Mouse (Mus musculus) G1E (cell line): ENCODE data around the gene Tcf25. TPM values are rescaled to one million over a fixed set of nuclear protein-coding genes. Genes with fewer than 3 reads are reported as not detected.

Experiments used
- ATAC-seq: 2 replicates; pipeline ENCODE4 v1.8.0; 2016; ENCODE audit warnings: mild to moderate bottlenecking; ENCODE audit not compliant: insufficient number of reproducible peaks, poor library complexity, low FRiP score, severe bottlenecking; ENCODE audit errors: extremely low read depth
- DNase-seq: peaks from one replicate; pipeline ENCODE4 v3.0.0; 2012; ENCODE audit warnings: low spot score
- H3K27me3 ChIP-seq: 2 replicates; pipeline ENCODE4 v1.6.1; 2012; ENCODE audit warnings: mild to moderate bottlenecking, low read length, inconsistent platforms; ENCODE audit not compliant: insufficient read depth
- H3K36me3 ChIP-seq: replicated peaks from 2 replicates; pipeline ENCODE3; 2012; ENCODE audit warnings: mild to moderate bottlenecking, inconsistent platforms
- H3K4me1 ChIP-seq: 2 replicates; pipeline ENCODE4 v1.6.1; 2012; ENCODE audit warnings: low read depth, low read length, inconsistent platforms, mixed read lengths; ENCODE audit not compliant: insufficient read depth
- H3K4me3 ChIP-seq: 2 replicates; pipeline ENCODE4 v1.5.1; 2012; ENCODE audit warnings: low read depth, mild to moderate bottlenecking, inconsistent platforms, low read length, moderate library complexity, mixed read lengths
- H3K9me3 ChIP-seq: replicated peaks from 2 replicates; pipeline ENCODE4 v1.6.1; 2012; ENCODE audit warnings: inconsistent platforms
- CTCF ChIP-seq: IDR thresholded peaks from 2 replicates; pipeline ENCODE4 v1.5.1; 2012; ENCODE audit warnings: low read depth, low read length, inconsistent platforms, mixed read lengths
- GATA1 ChIP-seq: IDR thresholded peaks from 2 replicates; pipeline ENCODE4 v1.6.1; 2012; ENCODE audit warnings: borderline replicate concordance, low read length, inconsistent platforms, mixed read lengths
- GATA2 ChIP-seq: IDR thresholded peaks from 2 replicates; pipeline ENCODE4 v1.6.1; 2012; ENCODE audit warnings: low read depth, low read length, inconsistent platforms, borderline replicate concordance
- POLR2AphosphoS5 ChIP-seq: IDR thresholded peaks from 2 replicates; pipeline ENCODE4 v1.6.1; 2012; ENCODE audit warnings: low read depth, low read length, inconsistent platforms; ENCODE audit not compliant: insufficient replicate concordance
- TAL1 ChIP-seq: conservative IDR thresholded peaks from 2 replicates; pipeline ENCODE4 v1.6.1; 2012; ENCODE audit warnings: low read depth, low read length, inconsistent platforms, mixed read lengths
- polyA plus RNA-seq: library from polyadenylated mRNA; stranded (reverse); fragments of >175 nt; gene quantifications from 2 replicates; pipeline ENCODE4 v1.2.3, GENCODE M21; 2012
- total RNA-seq, 2 experiments: library from RNA; stranded (forward) in 1 of 2; stranded (reverse) in 1 of 2; fragments of 200-1000 nt in 1 of 2; fragments of >200 nt in 1 of 2; fragmentation: Nextera tagmentation in 1 of 2; gene quantifications; 2 replicates each; pipeline ENCODE4 v1.2.3; 2014 to 2017

Tcf25 gene
- total and polyA plus RNA-seq, 3 experiments = 91.6 to 125 (median 123) TPM

DNA sequence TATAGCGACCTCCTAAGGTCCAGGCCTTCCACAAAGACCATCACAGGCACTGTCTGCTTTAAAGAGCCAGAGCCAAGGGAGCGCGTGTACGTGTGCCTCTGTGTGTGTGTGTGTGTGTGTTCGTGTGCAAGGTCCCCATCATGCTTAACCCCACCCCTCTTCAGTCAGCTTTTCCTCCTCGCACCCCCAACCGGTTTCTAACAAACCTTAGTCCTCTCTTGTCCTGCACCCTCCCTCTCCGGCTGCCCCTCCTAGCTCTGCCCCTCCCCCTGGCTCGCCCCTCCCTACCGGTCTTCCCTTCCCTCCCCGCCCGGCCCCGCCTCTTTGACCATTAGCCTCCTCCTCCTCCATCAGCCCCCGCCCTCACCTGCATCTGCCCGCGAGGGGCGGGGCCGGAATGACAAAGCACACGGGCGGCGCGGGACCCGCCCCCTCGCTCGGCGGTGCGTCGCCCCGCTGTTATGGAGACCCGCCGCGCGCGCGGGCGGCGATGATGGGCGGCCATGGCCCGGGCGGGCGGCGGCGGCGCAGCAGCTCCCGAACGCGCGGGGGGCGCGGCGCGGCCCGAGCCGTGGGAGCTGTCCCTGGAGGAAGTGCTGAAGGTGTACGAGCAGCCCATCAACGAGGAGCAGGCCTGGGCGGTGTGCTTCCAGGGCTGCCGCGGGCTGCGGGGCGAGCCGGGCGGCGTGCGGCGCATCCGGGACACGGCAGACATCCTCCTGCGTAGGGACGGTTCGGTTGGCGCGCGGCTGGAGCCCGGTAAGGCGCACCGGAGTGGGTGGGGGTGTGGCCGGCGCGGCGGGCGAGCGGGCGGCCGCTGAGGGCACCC, 41.1 kb upstream of the Tcf25 start, which contains the start of gene Spire2:
Gene Spire2, plus strand, starts transcription at position 452 of the 829 bp plus-strand sequence.
- no peaks in the 10 kb centered on the region for H3K9me3 ChIP-seq
- H3K36me3 ChIP-seq = no peaks in the 10 kb centered on the region
- H3K4me3 ChIP-seq = peak within 1 kb of the TSS; percentile 72
- peak; percentile 79 for DNase-seq
- peaks cover 47% of the 10 kb centered on the region for H3K27me3 ChIP-seq
- TF ChIP-seq CTCF (no peak), POLR2AphosphoS5 (no peak), GATA1 (no peak), GATA2 (no peak), TAL1 (no peak)
- peaks cover 21% of the 10 kb centered on the region for H3K4me1 ChIP-seq
- ATAC-seq = peak; percentile 15; the same call in 1 of the 2 replicates

DNA sequence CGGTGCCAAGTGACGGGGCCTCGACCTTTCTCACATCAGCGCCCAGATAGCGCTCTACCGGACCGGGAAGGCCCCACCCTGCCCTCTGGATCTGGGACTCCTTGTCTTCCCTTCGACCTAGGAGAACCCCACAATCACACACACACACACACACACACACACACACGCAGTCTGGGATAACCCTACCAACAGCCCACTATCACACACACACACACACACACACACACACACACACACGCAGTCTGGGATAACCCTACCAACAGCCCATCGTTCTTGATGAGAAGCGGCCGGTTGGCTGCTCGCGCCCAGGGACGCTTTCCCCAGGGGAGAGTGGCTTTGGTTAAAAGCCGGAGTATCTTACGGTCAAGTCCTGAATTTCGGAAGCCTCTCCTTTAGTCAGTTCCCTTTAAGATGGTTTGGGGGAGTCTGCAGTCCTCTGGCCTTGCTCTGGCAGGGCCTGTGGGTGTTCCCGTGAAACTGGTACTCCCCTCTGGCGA, 40.4 kb upstream of the Tcf25 start:
- no peak for DNase-seq
- H3K27me3 ChIP-seq = peaks cover 46% of the 10 kb centered on the region
- TF ChIP-seq GATA1 = no peak
- TF ChIP-seq POLR2AphosphoS5 = no peak
- TF ChIP-seq GATA2 = no peak
- TF ChIP-seq TAL1 = no peak
- TF ChIP-seq CTCF = no peak
- H3K4me3 ChIP-seq = peak overlapping the region; percentile 72
- no peak for ATAC-seq
- H3K9me3 ChIP-seq = no peaks in the 10 kb centered on the region
- no peaks in the 10 kb centered on the region for H3K36me3 ChIP-seq
- peaks cover 21% of the 10 kb centered on the region for H3K4me1 ChIP-seq

DNA sequence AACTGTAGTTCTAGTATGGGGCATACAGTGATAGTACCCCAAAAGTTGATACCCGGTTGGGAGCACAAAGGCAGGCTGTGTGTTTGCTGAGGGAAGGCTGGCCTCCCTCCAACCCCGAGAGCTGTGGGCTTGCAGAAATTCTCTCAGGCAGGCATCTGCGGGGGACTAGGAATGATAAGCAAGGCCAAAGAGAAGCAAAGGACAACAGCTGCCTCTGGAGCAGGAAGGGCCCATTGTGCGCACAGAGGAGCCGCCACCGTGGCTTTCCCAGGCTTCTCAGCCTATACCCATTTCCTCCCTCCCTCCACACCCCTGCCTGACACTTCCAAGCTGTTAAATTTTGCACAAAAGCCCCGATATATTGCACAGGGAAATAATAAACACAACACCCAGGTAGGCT, 39.7 kb upstream of the Tcf25 start:
- peaks cover 46% of the 10 kb centered on the region for H3K27me3 ChIP-seq
- ATAC-seq (no peak), DNase-seq (no peak)
- no peak for TF ChIP-seq TAL1
- TF ChIP-seq GATA2 = no peak
- TF ChIP-seq POLR2AphosphoS5 = no peak
- no peaks in the 10 kb centered on the region for H3K36me3 ChIP-seq
- H3K4me3 ChIP-seq = no peak overlapping the region
- H3K9me3 ChIP-seq = no peaks in the 10 kb centered on the region
- peaks cover 21% of the 10 kb centered on the region for H3K4me1 ChIP-seq

DNA sequence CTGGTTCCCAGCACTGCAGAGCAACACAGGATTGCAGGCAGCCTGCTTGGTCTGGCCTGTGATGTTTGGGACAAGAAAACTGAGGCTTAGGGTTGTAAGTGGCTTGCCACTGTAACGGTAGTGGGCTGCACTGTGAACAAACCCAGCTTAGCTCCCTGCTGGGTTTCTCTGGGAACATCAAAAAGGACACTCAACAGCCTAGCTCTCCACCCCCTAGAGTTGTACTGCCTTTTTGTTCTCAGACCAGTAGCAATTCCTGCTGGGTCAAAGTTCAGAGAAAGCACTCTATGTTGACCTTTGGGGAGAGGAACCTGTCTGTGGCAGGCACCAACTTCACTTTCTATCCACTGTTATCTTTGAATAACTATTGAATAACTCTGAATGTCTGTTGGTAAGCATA, 39.1 kb upstream of the Tcf25 start:
- peaks cover 46% of the 10 kb centered on the region for H3K27me3 ChIP-seq
- TF ChIP-seq TAL1 = no peak
- no peak for TF ChIP-seq GATA2
- no peak for TF ChIP-seq CTCF
- no peak for TF ChIP-seq POLR2AphosphoS5
- TF ChIP-seq GATA1 = no peak
- ATAC-seq (no peak), DNase-seq (no peak)
- H3K4me1 ChIP-seq = peaks cover 19% of the 10 kb centered on the region
- H3K4me3 ChIP-seq = no peak overlapping the region
- H3K9me3 ChIP-seq = no peaks in the 10 kb centered on the region
- H3K36me3 ChIP-seq = no peaks in the 10 kb centered on the region

DNA sequence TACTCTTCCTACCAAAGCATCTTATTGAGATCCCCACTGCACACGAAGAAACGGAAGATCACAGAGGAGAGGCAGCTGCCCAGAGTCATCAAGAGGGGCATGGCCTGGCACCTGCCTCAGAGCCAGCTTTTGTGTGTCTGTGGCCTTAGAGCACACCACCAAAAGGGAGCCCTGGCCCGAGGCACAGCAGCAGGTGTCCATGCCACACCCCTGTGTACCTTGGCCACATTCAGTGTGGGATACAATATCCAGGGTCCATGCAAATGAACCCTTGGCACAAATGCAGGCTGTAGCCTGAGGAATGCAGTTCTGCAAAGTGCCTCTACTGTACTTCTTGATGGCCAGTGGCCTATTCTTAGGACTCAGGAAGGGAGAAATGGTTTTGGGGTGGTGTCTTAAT, 36.1 kb upstream of the Tcf25 start:
- Histone ChIP-seq H3K27me3 (peaks cover 44% of the 10 kb centered on the region), H3K4me1 (peaks cover 13% of the 10 kb centered on the region), H3K36me3 (no peaks in the 10 kb centered on the region), H3K9me3 (no peaks in the 10 kb centered on the region), H3K4me3 (no peak overlapping the region)
- no peak for TF ChIP-seq CTCF
- ATAC-seq = no peak
- no peak for DNase-seq

DNA sequence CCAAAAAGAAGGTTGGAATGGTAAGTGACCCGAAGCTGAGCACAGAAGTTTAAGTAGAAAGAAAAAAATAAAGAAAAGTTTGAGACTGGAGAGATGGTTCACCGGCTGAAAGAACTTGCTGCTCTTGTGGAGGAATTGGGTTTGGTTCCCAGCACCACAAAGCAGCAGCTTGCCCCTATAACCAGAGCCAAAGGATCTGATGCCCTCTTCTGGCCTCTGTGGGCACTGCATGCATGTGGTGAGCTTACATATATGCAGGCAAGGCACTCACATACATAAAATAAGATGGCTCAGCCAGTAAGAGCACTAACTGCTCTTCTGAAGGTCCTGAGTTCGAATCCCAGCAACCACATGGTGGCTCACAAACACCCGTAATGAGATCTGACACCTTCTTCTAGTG, 33.5 kb upstream of the Tcf25 start:
- Histone ChIP-seq H3K4me1 (peaks cover 8% of the 10 kb centered on the region; the same call in 1 of the 2 replicates), H3K36me3 (no peaks in the 10 kb centered on the region), H3K27me3 (peaks cover 35% of the 10 kb centered on the region), H3K4me3 (no peak overlapping the region), H3K9me3 (no peaks in the 10 kb centered on the region)
- no peak for DNase-seq
- ATAC-seq = no peak
- TF ChIP-seq CTCF (no peak), GATA1 (no peak), TAL1 (no peak)
